Mouse (Mus musculus): ENCODE results near the gene Hist1h2bh.
"Not testable (repeated sequence)": the region's sequence is repeated elsewhere in the genome, so short reads cannot be mapped to it uniquely, and the experiment has no call there.

Hist1h2bh gene

DNA sequence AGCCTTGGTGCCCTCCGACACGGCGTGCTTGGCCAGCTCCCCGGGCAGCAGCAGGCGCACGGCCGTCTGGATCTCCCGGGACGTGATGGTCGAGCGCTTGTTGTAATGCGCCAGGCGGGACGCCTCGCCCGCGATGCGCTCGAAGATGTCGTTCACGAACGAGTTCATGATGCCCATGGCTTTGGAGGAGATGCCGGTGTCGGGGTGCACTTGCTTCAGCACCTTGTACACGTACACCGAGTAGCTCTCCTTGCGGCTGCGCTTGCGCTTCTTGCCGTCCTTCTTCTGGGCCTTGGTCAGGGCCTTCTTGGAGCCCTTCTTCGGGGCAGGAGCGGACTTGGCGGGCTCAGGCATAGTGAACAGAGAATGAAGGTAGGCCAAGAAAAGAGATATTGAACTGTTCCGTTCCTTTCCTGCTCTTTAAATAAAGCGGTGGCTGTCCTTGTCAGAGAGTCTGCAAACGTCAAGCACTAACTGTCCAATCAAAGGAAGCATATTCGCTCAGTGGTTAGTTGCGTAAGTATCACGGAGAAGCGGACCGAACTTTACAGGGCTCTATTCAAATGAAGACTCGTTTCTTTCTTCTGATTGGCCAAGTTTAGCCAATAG is at the start of gene Hist1h2bh:
Hist1h2bh (minus strand) TSS at position 394 of the 609 bp plus-strand sequence.
- DNase-seq = peak; percentile 14

DNA sequence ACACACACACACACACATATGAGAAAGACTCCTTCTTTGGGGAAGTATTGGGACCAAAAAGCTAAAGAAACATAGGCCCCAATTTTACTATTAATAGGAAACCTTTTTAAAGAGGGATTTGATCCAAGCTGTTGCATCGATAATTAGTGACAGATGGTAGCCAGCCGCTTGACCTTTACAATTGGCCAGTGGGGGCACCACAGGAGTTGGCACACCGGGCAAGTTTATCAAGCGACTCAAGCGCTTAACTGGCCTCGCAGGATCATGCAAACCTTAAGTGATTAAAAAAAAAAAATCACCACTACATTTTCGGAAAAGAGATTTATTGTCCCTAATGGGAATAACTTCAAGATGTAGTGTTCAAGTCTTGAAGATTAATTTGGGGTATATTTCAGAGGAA is 49.4 kb upstream of the Hist1h2bh start:
- no peak for DNase-seq

- not testable (repeated sequence) for DNase-seq
Observed at GRCm38 (mm10) chr13:23591886-23592285, 48.7 kb upstream of the Hist1h2bh start.

- DNase-seq = no peak
Observed at GRCm38 (mm10) chr13:23591206-23591605, 48.0 kb upstream of the Hist1h2bh start.

DNA sequence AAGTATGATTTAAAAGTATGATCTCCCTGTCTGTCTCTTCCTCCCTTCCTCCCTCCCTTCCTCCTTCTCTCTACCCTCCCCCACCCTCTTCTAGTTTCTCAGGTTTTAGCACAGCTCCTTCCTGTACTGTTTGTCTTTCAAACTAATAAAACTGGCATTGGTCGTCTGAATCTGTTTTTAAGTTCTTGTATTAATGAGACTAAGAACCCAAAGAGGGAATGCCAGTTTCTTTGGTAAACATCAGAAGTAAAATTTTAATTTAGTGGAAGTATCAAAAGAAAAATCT is 43.7 kb upstream of the Hist1h2bh start:
- DNase-seq = no peak

DNA sequence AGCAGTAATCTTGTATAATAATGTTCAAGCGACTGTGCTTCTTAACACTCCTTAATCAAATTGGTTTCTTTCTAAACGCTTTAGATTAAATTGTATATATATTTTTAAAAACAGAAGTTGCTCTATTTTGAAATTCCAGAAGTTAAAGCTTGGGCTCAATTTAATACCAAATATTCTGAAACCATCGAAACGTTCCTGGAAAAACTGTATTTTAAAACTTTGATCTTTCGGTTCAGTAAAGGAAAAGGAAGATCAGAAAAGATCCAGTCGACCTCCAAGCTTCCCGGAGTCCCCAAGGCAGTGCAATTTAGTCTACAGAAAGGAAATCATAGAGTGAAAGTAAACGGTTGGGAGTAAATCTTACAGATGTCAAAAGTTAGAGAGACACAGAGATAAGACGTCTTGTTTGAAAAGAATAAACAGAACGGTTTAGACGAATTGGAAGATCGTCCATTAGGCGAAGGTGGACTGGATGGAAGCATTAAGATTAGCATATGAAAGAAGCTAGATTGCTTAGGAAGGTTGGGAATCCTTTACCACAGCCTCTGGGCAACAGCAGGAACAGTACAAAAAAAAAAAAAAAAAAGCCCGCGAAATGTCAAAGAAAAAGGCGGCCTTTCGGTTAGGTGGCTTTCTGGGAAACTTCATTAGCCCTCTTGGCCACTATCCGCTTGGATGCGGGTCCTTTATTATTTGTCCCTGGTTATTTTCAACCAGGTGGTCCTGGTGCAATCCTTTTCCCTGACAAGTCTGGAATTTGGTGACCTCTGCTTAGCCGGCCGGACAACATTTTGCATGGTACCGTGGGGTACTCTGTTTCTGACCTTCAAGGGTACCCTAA is 43.1 kb upstream of the Hist1h2bh start:
- no peak for DNase-seq

DNA sequence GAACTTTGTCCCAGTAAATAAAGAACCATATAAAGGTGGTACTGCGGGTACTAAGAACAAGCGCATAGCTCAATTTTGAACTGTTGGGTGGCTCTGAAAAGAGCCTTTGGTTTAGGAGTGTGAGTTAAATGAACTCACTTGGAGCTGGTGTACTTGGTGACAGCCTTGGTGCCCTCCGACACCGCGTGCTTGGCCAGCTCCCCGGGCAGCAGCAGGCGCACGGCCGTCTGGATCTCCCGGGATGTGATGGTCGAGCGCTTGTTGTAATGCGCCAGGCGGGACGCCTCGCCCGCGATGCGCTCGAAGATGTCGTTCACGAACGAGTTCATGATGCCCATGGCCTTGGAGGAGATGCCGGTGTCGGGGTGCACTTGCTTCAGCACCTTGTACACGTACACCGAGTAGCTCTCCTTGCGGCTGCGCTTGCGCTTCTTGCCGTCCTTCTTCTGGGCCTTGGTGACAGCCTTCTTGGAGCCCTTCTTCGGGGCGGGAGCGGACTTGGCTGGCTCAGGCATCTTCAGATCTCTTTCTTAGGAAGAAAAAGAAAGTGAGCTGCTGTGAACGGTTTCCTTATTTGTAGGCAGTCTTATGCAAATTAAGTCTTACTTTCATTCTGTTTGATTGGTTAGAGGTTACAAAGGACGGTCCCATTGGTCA is 42.4 kb upstream of the Hist1h2bh start:
- DNase-seq = peak; percentile 43

DNA sequence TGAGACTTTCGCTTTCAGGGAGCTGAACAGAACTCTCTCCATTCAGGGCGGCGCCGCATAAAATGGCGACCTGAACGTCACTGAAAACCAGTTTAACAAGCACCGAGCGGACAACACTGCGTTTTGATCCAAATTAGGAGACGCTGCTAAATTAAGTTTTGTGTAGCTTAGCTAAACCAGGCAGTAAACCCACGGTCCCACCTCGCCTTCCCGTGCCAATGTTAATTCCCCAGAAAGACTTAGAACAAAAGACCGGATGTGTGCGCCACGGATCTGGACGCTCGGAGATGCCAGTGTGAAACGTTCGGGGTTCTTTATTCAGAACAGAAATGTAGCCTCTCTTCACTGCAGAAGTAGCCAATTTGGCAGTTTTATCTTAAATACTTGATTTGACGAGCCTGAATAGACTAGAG is 41.8 kb upstream of the Hist1h2bh start:
- peak; percentile 66 for DNase-seq

- no peak for DNase-seq
Observed at GRCm38 (mm10) chr13:23584331-23584730, 41.1 kb upstream of the Hist1h2bh start.

DNA sequence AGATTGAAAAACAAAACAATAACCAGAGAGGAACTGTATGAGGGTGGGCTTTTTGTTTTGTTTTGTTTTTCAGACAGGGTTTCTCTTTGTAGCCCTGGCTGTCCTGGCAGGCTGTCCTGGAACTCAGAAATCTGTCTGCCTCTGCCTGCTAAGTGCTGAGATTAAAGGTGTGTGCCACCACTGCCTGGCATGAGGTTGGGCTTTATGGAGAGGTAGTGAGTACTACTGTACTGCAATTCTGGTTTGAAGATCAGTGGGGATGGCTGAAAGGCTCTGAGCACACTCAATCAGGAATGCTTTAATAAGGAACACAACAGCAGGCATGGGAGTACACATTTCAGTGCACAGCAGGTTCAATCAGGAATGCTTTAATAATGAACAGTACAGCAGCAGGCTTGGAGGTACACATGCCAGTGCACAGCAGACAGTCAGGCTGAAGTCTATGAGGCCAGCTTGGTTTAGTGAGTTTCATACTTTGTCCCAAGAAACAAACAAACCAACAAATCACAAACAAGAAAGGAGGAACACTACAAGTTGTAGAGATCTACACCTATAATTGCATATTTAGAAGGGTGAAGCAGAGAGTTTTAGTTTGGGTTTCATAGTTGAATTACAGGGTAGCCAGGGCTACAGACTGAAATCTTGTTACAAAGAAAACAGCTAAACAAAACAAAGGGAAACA is 40.3 kb upstream of the Hist1h2bh start:
- DNase-seq = no peak

- no peak for DNase-seq
Observed at GRCm38 (mm10) chr13:23582219-23583056, 39.2 kb upstream of the Hist1h2bh start.

GRCm38 (mm10) chr13:23581408-23582218 is 38.4 kb upstream of the Hist1h2bh start, which contains the start of gene Hist1h4d:
Gene Hist1h4d, plus strand, starts transcription at chr13:23581598.
- peak; percentile 81 for DNase-seq

GRCm38 (mm10) chr13:23577835-23578234 is 34.6 kb upstream of the Hist1h2bh start:
- DNase-seq = no peak

DNA sequence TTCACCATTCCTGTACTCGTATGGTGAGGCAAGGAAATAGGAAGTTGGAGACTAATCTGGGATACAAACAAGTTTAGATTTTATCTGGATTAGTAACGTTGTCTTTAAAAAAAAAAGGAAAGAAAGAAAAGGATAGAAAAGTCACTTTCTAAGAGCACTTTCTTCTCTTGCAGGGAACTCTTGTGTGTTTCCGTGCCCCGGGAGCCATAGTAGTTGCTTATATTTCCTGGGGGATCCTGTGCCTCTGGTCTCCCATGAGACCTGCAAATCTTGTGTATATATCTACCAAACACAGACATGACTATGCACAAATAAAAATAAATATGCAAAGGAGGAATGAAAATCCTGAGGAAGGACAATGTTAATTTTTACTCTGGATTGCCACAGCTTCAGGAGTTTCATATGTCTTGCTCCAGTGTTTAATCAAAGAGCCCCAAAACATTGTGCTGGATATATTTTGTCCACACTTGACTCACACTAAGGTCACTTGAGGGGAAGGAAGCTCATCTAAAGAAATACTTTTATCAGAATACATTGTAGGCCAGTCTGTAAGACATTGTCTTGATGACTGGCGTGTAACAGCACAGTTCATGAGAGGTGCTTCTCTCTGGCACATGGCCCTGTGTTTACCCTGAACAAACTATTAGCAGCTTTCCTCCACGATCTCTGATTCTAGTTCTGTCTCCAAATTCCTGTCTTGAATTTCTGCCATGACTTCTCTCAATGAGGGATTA is 33.9 kb upstream of the Hist1h2bh start:
- no peak for DNase-seq

- DNase-seq = no peak
Observed at GRCm38 (mm10) chr13:23576351-23576881, 33.2 kb upstream of the Hist1h2bh start.

GRCm38 (mm10) chr13:23575864-23576313 is 32.7 kb upstream of the Hist1h2bh start:
- not testable (repeated sequence) for DNase-seq

GRCm38 (mm10) chr13:23575271-23575851 is 32.2 kb upstream of the Hist1h2bh start, which contains the start of gene Hist1h3d:
Gene Hist1h3d, plus strand, starts transcription at chr13:23575763.
- DNase-seq = no peak

- not testable (repeated sequence) for DNase-seq
Observed at GRCm38 (mm10) chr13:23574546-23575170, 31.5 kb upstream of the Hist1h2bh start.

DNA sequence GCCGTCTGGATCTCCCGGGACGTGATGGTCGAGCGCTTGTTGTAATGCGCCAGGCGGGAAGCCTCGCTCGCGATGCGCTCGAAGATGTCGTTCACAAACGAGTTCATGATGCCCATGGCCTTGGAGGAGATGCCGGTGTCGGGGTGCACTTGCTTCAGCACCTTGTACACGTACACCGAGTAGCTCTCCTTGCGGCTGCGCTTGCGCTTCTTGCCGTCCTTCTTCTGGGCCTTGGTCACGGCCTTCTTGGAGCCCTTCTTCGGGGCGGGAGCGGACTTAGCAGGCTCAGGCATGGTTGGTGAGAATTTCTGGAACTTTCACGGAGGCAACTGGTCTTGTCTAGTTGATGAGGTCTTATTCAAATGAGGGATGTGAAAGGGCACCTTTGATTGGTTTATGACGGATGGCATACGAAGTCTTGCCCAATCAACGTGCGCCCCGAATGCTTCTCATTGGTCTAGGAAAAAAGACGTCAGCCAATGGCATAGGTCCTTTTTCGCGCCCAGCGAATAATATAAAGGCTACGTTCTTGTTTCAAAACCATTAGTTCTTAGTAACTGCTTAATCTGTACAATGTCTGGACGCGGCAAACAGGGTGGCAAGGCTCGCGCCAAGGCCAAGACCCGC is 30.8 kb upstream of the Hist1h2bh start, which contains the start of the genes Hist1h2bf and Hist1h2ad:
Hist1h2bf (minus strand) TSS at position 299 of the 627 bp plus-strand sequence.
Hist1h2ad (plus strand) TSS at position 484 of the 627 bp plus-strand sequence.
- DNase-seq = peak; percentile 77

All from right cerebral cortex, postnatal 4 days (tissue).